Mouse (Mus musculus) lung, embryonic 14.5 days (tissue): Measurements from ENCODE around the gene Col6a4. TPM values are rescaled to one million over a fixed set of nuclear protein-coding genes. Genes with fewer than 3 reads are reported as not detected.

Experiments
- ATAC-seq: fragments of 200-750 bp; cut with Nextera tagmentation; 2 replicates; pipeline ENCODE4 v1.8.0; 2017; ENCODE audit warnings: mild to moderate bottlenecking, moderate TSS enrichment, moderate library complexity; ENCODE audit not compliant: insufficient read depth
- DNase-seq: peaks from one replicate; pipeline ENCODE4 v3.0.0-alpha.2; 2015
- H3K27ac ChIP-seq: fragments of 300-500 bp; sonication (generic); 2 replicates; pipeline ENCODE4 v1.5.1; 2014; ENCODE audit warnings: low read depth, mild to moderate bottlenecking, moderate library complexity
- H3K27me3 ChIP-seq: fragments of 300-500 bp; sonication (generic); 2 replicates; pipeline ENCODE4 v1.6.1; 2014; ENCODE audit warnings: low read length, control low read depth; ENCODE audit not compliant: insufficient read depth
- H3K36me3 ChIP-seq: fragments of 300-500 bp; sonication (generic); 2 replicates; pipeline ENCODE4 v1.6.1; 2014; ENCODE audit warnings: control low read depth; ENCODE audit not compliant: insufficient read depth
- H3K4me1 ChIP-seq: fragments of 300-500 bp; sonication (generic); 2 replicates; pipeline ENCODE4 v1.6.1; 2014; ENCODE audit warnings: antibody characterized with exemption, control low read depth; ENCODE audit not compliant: insufficient read depth
- H3K4me2 ChIP-seq: fragments of 300-500 bp; sonication (generic); 2 replicates; pipeline ENCODE4 v1.6.1; 2014; ENCODE audit warnings: mild to moderate bottlenecking
- H3K4me3 ChIP-seq: fragments of 300-500 bp; sonication (generic); 2 replicates; pipeline ENCODE4 v1.5.1; 2014; ENCODE audit warnings: low read depth, low read length
- H3K9ac ChIP-seq: fragments of 300-500 bp; sonication (generic); 2 replicates; pipeline ENCODE4 v1.6.1; 2014
- H3K9me3 ChIP-seq: fragments of 300-500 bp; sonication (generic); 2 replicates; pipeline ENCODE4 v1.6.1; 2016; ENCODE audit warnings: low read depth, low read length, control low read depth
- CTCF ChIP-seq: IDR thresholded peaks from 2 replicates; pipeline ENCODE4 v1.5.1; 2016; ENCODE audit warnings: antibody characterized with exemption, low read depth
- WGBS: fragments of 180-500 bp; shearing (Covaris S2); extraction: QIAGEN DNeasy Blood & Tissue Kit; methylation state at CpG from one replicate; pipeline ENCODE4 v1.1.7; 2014; 5-methylcytosine and 5-hydroxymethylcytosine counted together
- polyA plus RNA-seq: library from polyadenylated mRNA; unstranded; fragments of >200 nt; fragmentation: Nextera tagmentation; extraction: Ambion mirVana; gene quantifications from 2 replicates; pipeline ENCODE4 v1.2.1, GENCODE M21; 2014

The Col6a4 gene
- polyA plus RNA-seq, 1 experiment from 2014 or later, result 0.95 TPM

DNA sequence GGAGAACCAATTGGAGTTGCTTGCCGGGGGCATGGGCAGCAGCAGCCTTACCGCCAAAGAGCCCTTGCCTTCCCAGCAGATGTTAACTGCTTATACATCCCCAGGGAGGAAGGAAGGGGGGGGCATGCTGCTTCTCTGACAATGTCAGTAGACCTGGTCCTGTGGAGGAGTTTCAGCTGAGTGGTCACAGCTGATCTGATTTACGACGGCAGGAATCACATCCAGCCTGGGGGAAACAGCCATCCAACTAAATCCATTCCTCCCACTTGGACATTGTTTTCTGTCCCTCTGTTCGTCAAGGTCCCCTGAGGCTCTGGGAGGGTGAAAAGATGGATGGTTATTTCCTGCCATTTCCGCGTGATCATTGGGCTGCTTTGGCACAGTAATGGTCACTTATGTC is 7.8 kb upstream of the Col6a4 start:
- no peak overlapping the region for H3K4me3 ChIP-seq
- no peaks in the 10 kb centered on the region for H3K9me3 ChIP-seq
- H3K9ac ChIP-seq, result no peak overlapping the region
- H3K27ac ChIP-seq, result no peak overlapping the region
- H3K36me3 ChIP-seq, result no peaks in the 10 kb centered on the region
- H3K27me3 ChIP-seq, result no peaks in the 10 kb centered on the region
- ATAC-seq (no peak), DNase-seq (no peak)
- 85% methylated on average over 7 of the region's 7 CpGs for WGBS
- H3K4me2 ChIP-seq, result no peak overlapping the region
- TF ChIP-seq CTCF, result no peak
- no peaks in the 10 kb centered on the region for H3K4me1 ChIP-seq

DNA sequence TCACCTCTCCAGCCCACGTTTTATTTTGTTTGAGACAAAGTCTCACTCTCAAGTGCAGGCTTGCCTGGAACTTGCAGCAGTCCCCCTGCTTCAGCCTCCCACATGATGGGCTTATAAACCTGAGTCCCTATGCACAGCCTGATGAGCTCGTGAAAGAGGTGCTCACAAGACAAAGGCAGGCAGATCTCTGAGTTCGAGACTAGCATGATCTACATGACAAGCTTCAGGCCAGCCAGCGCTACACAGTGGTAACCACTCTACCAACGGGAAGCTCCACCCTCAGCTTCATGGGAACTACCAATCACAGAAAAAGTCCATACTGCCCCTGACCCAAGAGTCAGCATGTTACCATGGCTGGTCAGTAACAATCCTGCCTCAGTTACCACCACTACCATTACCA is 4.6 kb upstream of the Col6a4 start:
- H3K36me3 ChIP-seq, result no peaks in the 10 kb centered on the region
- no peaks in the 10 kb centered on the region for H3K27me3 ChIP-seq
- DNase-seq (no peak), ATAC-seq (no peak)
- no peak overlapping the region for H3K27ac ChIP-seq
- 68% methylated on average over 5 of the region's 5 CpGs for WGBS
- H3K9me3 ChIP-seq, result no peaks in the 10 kb centered on the region
- no peak overlapping the region for H3K4me2 ChIP-seq
- no peak overlapping the region for H3K4me3 ChIP-seq
- H3K4me1 ChIP-seq, result no peaks in the 10 kb centered on the region
- H3K9ac ChIP-seq, result no peak overlapping the region
- TF ChIP-seq CTCF, result no peak

DNA sequence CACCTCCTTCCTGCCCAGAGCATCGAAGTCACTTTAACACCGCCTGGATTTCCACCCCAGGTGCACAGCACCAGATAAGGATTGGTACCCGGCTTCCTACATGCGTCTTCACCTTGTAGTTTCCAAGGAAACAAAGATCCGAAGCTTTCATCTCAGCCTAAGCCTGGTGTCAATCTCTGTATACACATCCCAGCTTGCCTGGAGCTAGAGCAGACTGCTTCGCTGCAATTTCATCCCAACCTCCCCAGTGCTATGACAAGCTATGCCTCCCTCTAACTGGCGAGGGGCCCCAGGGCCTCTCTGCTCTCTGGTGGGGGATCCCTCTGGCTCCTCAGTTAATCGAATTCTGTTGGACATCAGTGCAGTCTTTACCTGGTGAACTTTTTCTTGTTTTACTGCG is 3.7 kb upstream of the Col6a4 start:
- Histone ChIP-seq H3K27me3 (no peaks in the 10 kb centered on the region), H3K9me3 (no peaks in the 10 kb centered on the region), H3K36me3 (no peaks in the 10 kb centered on the region), H3K4me2 (no peak overlapping the region), H3K27ac (no peak overlapping the region), H3K9ac (no peak overlapping the region), H3K4me3 (no peak overlapping the region), H3K4me1 (no peaks in the 10 kb centered on the region)
- ATAC-seq (no peak), DNase-seq (no peak)
- WGBS, result 52% methylated on average over 9 of the region's 9 CpGs
- TF ChIP-seq CTCF, result no peak

DNA sequence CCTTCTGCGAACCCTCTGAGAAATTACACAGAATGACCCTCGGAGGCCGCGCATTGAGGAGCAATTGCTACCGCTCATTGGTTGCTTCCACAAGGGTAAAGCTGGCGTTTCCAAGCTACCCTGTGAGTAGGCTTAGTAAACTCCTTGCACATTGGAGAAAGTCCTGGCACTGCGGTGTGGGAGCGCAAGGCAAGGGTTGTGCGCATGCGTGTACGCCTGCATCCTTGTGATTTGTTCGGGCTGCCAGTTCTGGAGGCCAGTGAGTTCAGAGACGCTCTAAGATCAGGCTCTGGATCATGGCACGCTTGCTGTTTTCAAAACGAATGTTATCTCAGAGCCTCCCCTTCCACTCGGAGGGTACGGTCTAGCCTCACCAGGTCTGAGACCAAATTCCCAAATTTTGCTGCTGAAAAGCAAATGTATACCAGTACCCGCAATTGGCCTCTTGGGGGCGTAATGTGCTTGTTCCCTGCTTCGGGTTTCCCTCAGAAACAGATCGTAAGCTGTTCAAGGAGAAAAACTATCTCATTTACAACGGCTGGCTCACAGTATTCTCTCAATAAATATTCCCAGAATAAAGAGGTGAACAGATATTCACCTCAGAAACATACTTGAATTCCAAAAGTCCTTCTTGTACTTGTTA is 2.9 kb upstream of the Col6a4 start:
- Histone ChIP-seq H3K4me2 (peak overlapping the region; percentile 16; the same call in 1 of the 2 replicates), H3K4me1 (no peaks in the 10 kb centered on the region), H3K4me3 (no peak overlapping the region), H3K36me3 (no peaks in the 10 kb centered on the region), H3K27ac (no peak overlapping the region), H3K9ac (no peak overlapping the region), H3K27me3 (no peaks in the 10 kb centered on the region), H3K9me3 (no peaks in the 10 kb centered on the region)
- ATAC-seq (no peak), DNase-seq (peak; percentile 44)
- 64% methylated on average over 22 of the region's 22 CpGs for WGBS
- no peak for TF ChIP-seq CTCF

DNA sequence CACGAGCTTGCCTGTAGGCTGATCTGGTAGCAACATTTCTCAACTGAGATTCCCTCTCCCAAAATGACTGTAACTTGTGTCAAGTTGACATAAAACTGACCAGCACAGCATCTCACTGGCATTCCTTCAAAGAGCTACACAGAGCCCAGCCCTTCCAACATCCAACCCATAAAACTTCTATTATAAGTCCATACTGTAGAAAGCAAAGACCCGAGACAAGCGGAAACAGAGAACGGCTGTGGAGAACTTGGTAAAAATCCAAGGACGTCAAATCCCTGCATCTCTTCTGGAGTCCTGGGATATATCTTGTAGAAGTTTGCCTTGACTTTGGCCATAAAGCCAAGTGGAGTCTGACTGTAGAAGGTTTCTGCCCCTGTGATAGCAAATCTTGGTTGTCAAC is 15.1 kb downstream of the Col6a4 start:
- WGBS, result 84% methylated on average over 5 of the region's 5 CpGs
- no peak for DNase-seq

DNA sequence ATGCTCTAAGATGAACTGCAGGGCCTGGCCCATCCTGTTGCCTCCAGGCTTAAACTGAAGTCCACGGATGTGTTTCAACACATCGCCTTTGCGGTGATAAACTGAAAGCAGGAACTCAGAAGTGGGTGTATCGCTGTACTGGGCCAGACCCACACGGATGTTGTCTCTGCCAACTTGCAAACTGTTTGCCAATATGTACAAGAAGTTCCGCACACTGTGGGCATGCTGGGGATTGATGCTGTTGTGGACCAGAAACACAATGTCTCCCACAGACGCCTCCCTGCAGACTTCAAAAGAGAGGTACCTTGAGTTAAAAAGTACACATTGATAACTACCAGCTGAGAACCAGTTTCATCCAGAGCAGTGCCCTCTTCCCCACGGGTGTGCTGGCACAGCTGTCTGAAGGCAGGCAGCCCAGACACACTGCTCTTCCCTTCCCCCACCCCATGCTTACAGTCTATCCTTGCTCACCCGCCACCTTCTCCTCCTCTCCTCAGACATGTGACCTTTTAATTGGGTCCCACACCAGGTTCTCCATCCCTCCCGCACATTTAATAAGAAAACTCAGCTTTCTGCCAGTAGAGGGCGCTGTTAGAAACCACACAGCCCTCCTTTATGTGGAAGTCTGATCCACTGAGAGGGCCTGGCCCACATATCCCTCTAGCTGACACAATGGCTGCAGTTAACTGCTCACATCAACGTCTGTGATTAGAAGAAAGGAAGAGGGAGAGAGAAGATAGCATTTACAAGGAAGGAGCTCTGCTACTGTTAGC is 16.1 kb downstream of the Col6a4 start:
- Histone ChIP-seq H3K4me1 (no peaks in the 10 kb centered on the region), H3K4me3 (no peak overlapping the region), H3K4me2 (no peak overlapping the region), H3K9ac (no peak overlapping the region), H3K27me3 (no peaks in the 10 kb centered on the region), H3K9me3 (no peaks in the 10 kb centered on the region), H3K36me3 (no peaks in the 10 kb centered on the region), H3K27ac (no peak overlapping the region)
- DNase-seq, result peak; percentile 56
- WGBS, result 57% methylated on average over 12 of the region's 12 CpGs
- no peak for ATAC-seq
- peak; percentile 59 for TF ChIP-seq CTCF

More for the DNA sequence above, 15.1 kb downstream of the Col6a4 start:
- no peak overlapping the region for H3K4me3 ChIP-seq
- H3K36me3 ChIP-seq, result no peaks in the 10 kb centered on the region
- no peak overlapping the region for H3K4me2 ChIP-seq
- no peak for ATAC-seq
- H3K27me3 ChIP-seq, result no peaks in the 10 kb centered on the region
- H3K27ac ChIP-seq, result no peak overlapping the region
- no peaks in the 10 kb centered on the region for H3K4me1 ChIP-seq
- TF ChIP-seq CTCF, result no peak
- H3K9ac ChIP-seq, result no peak overlapping the region
- no peaks in the 10 kb centered on the region for H3K9me3 ChIP-seq

DNA sequence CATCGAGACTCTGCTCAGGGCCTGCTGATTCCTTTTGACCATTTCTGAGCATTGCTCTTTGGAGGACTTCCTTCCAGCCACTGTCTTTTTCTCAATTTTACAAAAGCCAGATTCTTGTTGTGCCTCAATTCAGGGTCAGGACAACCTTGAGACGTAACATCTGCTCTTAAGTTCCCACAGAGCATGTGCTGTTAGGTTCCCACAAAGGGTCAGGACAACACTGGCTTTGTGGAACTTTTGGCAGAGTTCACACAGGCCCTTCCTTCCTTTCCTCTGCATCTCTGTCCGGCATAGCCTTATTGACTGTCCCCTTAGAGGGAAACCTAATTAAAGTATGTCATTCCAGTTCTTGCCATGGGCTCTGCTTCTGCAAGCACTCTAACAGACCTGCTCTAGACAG is 18.6 kb downstream of the Col6a4 start:
- Histone ChIP-seq H3K27me3 (no peaks in the 10 kb centered on the region), H3K36me3 (no peaks in the 10 kb centered on the region), H3K4me3 (no peak overlapping the region), H3K9ac (no peak overlapping the region), H3K9me3 (no peaks in the 10 kb centered on the region), H3K4me1 (no peaks in the 10 kb centered on the region), H3K4me2 (no peak overlapping the region), H3K27ac (no peak overlapping the region)
- ATAC-seq (no peak), DNase-seq (no peak)
- WGBS, result 74% methylated on average over 3 of the region's 3 CpGs
- TF ChIP-seq CTCF, result no peak
